13 mouse cellular contexts compared by ENCODE assay signal in the genomic region with DNA sequence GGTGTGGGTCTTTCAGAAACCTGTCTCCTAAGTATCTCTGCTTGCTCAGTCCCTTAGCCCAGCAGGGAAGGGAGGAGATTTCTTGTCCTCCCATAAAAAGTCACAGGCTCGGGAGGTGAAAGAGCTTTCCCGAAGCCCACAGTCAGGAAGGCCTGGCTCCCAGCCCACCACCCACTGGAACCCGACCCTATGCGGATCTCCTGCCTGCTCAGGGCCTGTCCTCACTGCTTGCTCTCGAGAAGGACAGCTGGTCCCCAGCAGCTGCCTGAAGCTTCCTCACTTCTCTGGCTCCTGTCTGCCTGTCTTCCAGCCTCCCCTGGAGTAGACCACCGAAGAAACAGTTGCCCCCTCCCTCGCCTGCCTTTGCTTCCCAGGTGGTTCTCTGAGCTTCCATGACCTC.
A peak's percentile ranks its signal among the peaks of the same experiment; 100 is the strongest.
DNase-seq lines count a peak whose midpoint lies in the region; ATAC-seq and TF ChIP-seq lines count a peak whose summit lies in the region.
"Had no signal": no experiment of that assay in that cellular context is flagged by ENCODE, and none has a peak within 500 bp of the region (broad histone marks: within the 10 kb centered on the region; RNA-seq: fewer than 3 reads in every experiment).

No protein-coding gene starts in this region.

- H3K9me3 ChIP-seq in heart, embryonic 12.5 days (replicated peaks), result no peaks in the 10 kb centered on the region
- H3K9me3 ChIP-seq in hindbrain, embryonic 13.5 days, result no peaks in the 10 kb centered on the region
- no peaks in the 10 kb centered on the region for H3K9me3 ChIP-seq in hindbrain, postnatal 0 days (ENCODE audit: low read length)
- no peaks in the 10 kb centered on the region for H3K9me3 ChIP-seq in hindbrain, embryonic 14.5 days (ENCODE audit: control insufficient read depth, low read length)
- H3K9me3 ChIP-seq in hindbrain, embryonic 15.5 days, result no peaks in the 10 kb centered on the region
- H3K9me3 ChIP-seq: liver, embryonic 13.5 days had no signal

- peaks cover 83% of the 10 kb centered on the region for H3K4me1 ChIP-seq in heart, embryonic 12.5 days (replicated peaks)
- H3K4me1 ChIP-seq in hindbrain, embryonic 13.5 days (replicated peaks), result peaks cover 67% of the 10 kb centered on the region
- peaks cover 15% of the 10 kb centered on the region for H3K4me1 ChIP-seq in hindbrain, postnatal 0 days (ENCODE audit: insufficient read depth, low read length)
- H3K4me1 ChIP-seq in hindbrain, embryonic 14.5 days (replicated peaks; ENCODE audit: control insufficient read depth, insufficient read depth, low read length), result peaks cover 42% of the 10 kb centered on the region
- H3K4me1 ChIP-seq in hindbrain, embryonic 15.5 days (replicated peaks), result peaks cover 58% of the 10 kb centered on the region

- 75% methylated on average over 7 of the region's 7 CpGs for WGBS in heart, embryonic 12.5 days
- 78% methylated on average over 7 of the region's 7 CpGs for WGBS in hindbrain, embryonic 13.5 days
- WGBS in hindbrain, postnatal 0 days, result 43% methylated on average over 7 of the region's 7 CpGs
- 76% methylated on average over 7 of the region's 7 CpGs for WGBS in hindbrain, embryonic 14.5 days
- WGBS in hindbrain, embryonic 15.5 days, result 73% methylated on average over 7 of the region's 7 CpGs

- DNase-seq in heart, adult 8-10 months (ENCODE audit: low spot score), result no peak
- no peak for DNase-seq in hindbrain, postnatal 0 days (ENCODE audit: low spot score)
- DNase-seq in hindbrain, embryonic 14.5 days (ENCODE audit: low spot score), result peak; percentile 22
- DNase-seq in kidney, postnatal 36 days, result no peak
- DNase-seq: adrenal gland, postnatal 25 days; cerebellum, adult 2 months; gastrocnemius, postnatal 10 days; kidney, adult 9 months; liver, embryonic 13.5 days had no signal

- H3K4me2 ChIP-seq in heart, embryonic 12.5 days, result no peak overlapping the region
- H3K4me2 ChIP-seq in hindbrain, embryonic 13.5 days, result no peak overlapping the region
- H3K4me2 ChIP-seq in hindbrain, postnatal 0 days (ENCODE audit: low read depth, low read length), result no peak overlapping the region
- no peak overlapping the region for H3K4me2 ChIP-seq in hindbrain, embryonic 14.5 days (replicated peaks)
- no peak overlapping the region for H3K4me2 ChIP-seq in hindbrain, embryonic 15.5 days
- H3K4me2 ChIP-seq: liver, embryonic 13.5 days had no signal

- TF ChIP-seq CTCF in hindbrain, postnatal 0 days (IDR thresholded peaks at IDR 0.05; ENCODE audit: low read depth), result no peak

- H3K27ac ChIP-seq in heart, embryonic 12.5 days (ENCODE audit: poor library complexity, severe bottlenecking), result peak overlapping the region; percentile 63
- H3K27ac ChIP-seq in hindbrain, embryonic 13.5 days, result peak overlapping the region; percentile 36; the same call in 1 of the 2 replicates
- no peak overlapping the region for H3K27ac ChIP-seq in hindbrain, postnatal 0 days
- H3K27ac ChIP-seq in hindbrain, embryonic 14.5 days, result no peak overlapping the region
- H3K27ac ChIP-seq in hindbrain, embryonic 15.5 days (replicated peaks), result 0 out of 2 replicates have a peak overlapping the region, but pooled peaks have one; percentile 5
- H3K27ac ChIP-seq: liver, embryonic 13.5 days had no signal

- peaks cover 26% of the 10 kb centered on the region for H3K36me3 ChIP-seq in heart, embryonic 12.5 days
- H3K36me3 ChIP-seq in hindbrain, embryonic 13.5 days, result peaks cover 14% of the 10 kb centered on the region; the same call in 1 of the 2 replicates
- H3K36me3 ChIP-seq in hindbrain, postnatal 0 days (ENCODE audit: insufficient read depth, low read length), result no peaks in the 10 kb centered on the region
- H3K36me3 ChIP-seq in hindbrain, embryonic 14.5 days (replicated peaks; ENCODE audit: control insufficient read depth, insufficient read depth), result 0 out of 2 replicates have a peak, but pooled peaks cover 3% of the 10 kb centered on the region
- no peaks in the 10 kb centered on the region for H3K36me3 ChIP-seq in hindbrain, embryonic 15.5 days

- no peaks in the 10 kb centered on the region for H3K27me3 ChIP-seq in heart, embryonic 12.5 days (replicated peaks)
- no peaks in the 10 kb centered on the region for H3K27me3 ChIP-seq in hindbrain, embryonic 13.5 days
- no peaks in the 10 kb centered on the region for H3K27me3 ChIP-seq in hindbrain, postnatal 0 days (ENCODE audit: insufficient read depth, low read length)
- no peaks in the 10 kb centered on the region for H3K27me3 ChIP-seq in hindbrain, embryonic 14.5 days (ENCODE audit: control insufficient read depth, insufficient read depth, low read length)
- no peaks in the 10 kb centered on the region for H3K27me3 ChIP-seq in hindbrain, embryonic 15.5 days
- H3K27me3 ChIP-seq: liver, embryonic 13.5 days had no signal

- H3K9ac ChIP-seq in heart, embryonic 12.5 days, result 0 out of 2 replicates have a peak overlapping the region, but pooled peaks have one; percentile 50
- no peak overlapping the region for H3K9ac ChIP-seq in hindbrain, embryonic 13.5 days
- no peak overlapping the region for H3K9ac ChIP-seq in hindbrain, postnatal 0 days (replicated peaks; ENCODE audit: low read length)
- H3K9ac ChIP-seq in hindbrain, embryonic 14.5 days, result no peak overlapping the region
- H3K9ac ChIP-seq in hindbrain, embryonic 15.5 days, result no peak overlapping the region
- H3K9ac ChIP-seq: liver, embryonic 13.5 days had no signal

- no peak overlapping the region for H3K4me3 ChIP-seq in heart, embryonic 12.5 days
- no peak overlapping the region for H3K4me3 ChIP-seq in hindbrain, embryonic 13.5 days
- no peak overlapping the region for H3K4me3 ChIP-seq in hindbrain, postnatal 0 days (ENCODE audit: low read length)
- H3K4me3 ChIP-seq in hindbrain, embryonic 14.5 days (replicated peaks; ENCODE audit: low read length), result no peak overlapping the region
- H3K4me3 ChIP-seq in hindbrain, embryonic 15.5 days, result no peak overlapping the region
- H3K4me3 ChIP-seq: liver, embryonic 13.5 days had no signal

- no peak for ATAC-seq in heart, embryonic 12.5 days (ENCODE audit: insufficient number of reproducible peaks, low FRiP score)
- no peak for ATAC-seq in hindbrain, embryonic 13.5 days (ENCODE audit: low FRiP score)
- no peak for ATAC-seq in hindbrain, postnatal 0 days
- no peak for ATAC-seq in hindbrain, embryonic 14.5 days (ENCODE audit: low FRiP score)
- no peak for ATAC-seq in hindbrain, embryonic 15.5 days (ENCODE audit: low FRiP score, low read depth)
- ATAC-seq in megakaryocyte progenitor cell, adult 5-6 weeks (replicated peaks; ENCODE audit: poor library complexity), result no peak

Comparison
In these comparisons a context has a peak if more than half of its experiments do, and no peak if none do; other contexts are left out.
1. H3K27ac ChIP-seq: peak in heart, embryonic 12.5 days (single experiment), hindbrain, embryonic 13.5 days (single experiment) and hindbrain, embryonic 15.5 days (single experiment); none in hindbrain, postnatal 0 days (single experiment) and hindbrain, embryonic 14.5 days (single experiment).